In the genomic region with DNA sequence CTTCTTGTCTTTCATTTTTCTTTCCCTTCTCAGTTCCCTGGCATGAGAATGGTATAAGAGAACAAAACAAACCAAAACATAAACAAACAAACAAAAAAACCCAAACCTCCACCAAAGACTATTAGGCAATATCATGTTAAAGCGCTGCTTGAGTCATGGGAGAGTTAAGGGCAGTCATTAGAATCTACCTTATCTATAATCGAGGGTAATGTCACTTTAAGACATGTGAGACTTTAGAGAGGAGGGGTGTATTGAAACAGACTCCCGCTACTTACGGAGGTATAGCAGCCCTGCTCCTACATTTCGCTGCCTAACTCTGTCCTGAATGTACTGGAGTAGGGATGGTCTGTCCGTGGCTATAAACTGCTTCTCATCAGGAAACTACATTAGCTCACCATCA, we compare ENCODE assay signal across 12 mouse cellular contexts. TPM values are rescaled to one million over a fixed set of nuclear protein-coding genes. Genes with fewer than 3 reads are reported as not detected.
DNase-seq lines count a peak whose midpoint lies in the region; ATAC-seq and TF ChIP-seq lines count a peak whose summit lies in the region.
"Had no signal": no experiment of that assay in that cellular context is flagged by ENCODE, and none has a peak within 500 bp of the region (broad histone marks: within the 10 kb centered on the region; RNA-seq: fewer than 3 reads in every experiment).

TSS of gene Fam19a1 (plus strand) at position 301 of the 400 bp plus-strand sequence.

- no peaks in the 10 kb centered on the region for H3K9me3 ChIP-seq in lung, embryonic 16.5 days (ENCODE audit: control insufficient read depth, low read length)

- peaks cover 7% of the 10 kb centered on the region; the same call in 1 of the 2 replicates for H3K4me1 ChIP-seq in lung, embryonic 16.5 days (replicated peaks; ENCODE audit: control insufficient read depth, insufficient read depth, low read length)

- ATAC-seq in lung, embryonic 16.5 days (ENCODE audit: low read depth) = no peak

- H3K36me3 ChIP-seq in lung, embryonic 16.5 days (ENCODE audit: control insufficient read depth, insufficient read depth, low read length) = no peaks in the 10 kb centered on the region

- H3K27ac ChIP-seq in gastrocnemius, adult 2 months = no peak within 1 kb of the TSS
- H3K27ac ChIP-seq in lung, embryonic 16.5 days (ENCODE audit: low read length) = no peak within 1 kb of the TSS

- intact Hi-C loops in gastrocnemius, adult 2 months (cut with DNase I) = no loop called here

- H3K4me2 ChIP-seq in lung, embryonic 16.5 days (ENCODE audit: low read depth, low read length) = peak within 1 kb of the TSS; percentile 13

- DNase-seq in gastrocnemius, adult 2 months = no peak
- DNase-seq in gastrocnemius, adult 18-20 months (ENCODE audit: low spot score) = no peak
- DNase-seq in lung, postnatal 25 days (ENCODE audit: low spot score) = no peak
- DNase-seq in layer of hippocampus, postnatal 36 days = no peak
- DNase-seq in retina, postnatal 1 day = peak; percentile 36
- no peak for DNase-seq in adrenal gland, adult 2 months
- DNase-seq in cerebellum, postnatal 14 days = no peak
- DNase-seq: adrenal gland, postnatal 36 days; heart, postnatal 4 days had no signal

- H3K9ac ChIP-seq in lung, embryonic 16.5 days (ENCODE audit: low read length) = no peak within 1 kb of the TSS

- WGBS in lung, embryonic 16.5 days = 17% methylated on average over 6 of the region's 6 CpGs

- no peak for TF ChIP-seq CTCF in gastrocnemius, adult 2 months (IDR thresholded peaks at IDR 0.05)

- no peaks in the 10 kb centered on the region for H3K27me3 ChIP-seq in lung, embryonic 16.5 days (ENCODE audit: control insufficient read depth, insufficient read depth, low read depth, low read length)

- peak within 1 kb of the TSS; percentile 23; the same call in 1 of the 2 replicates for H3K4me3 ChIP-seq in gastrocnemius, adult 2 months
- H3K4me3 ChIP-seq in lung, embryonic 16.5 days (ENCODE audit: low read length) = peak within 1 kb of the TSS; percentile 4

RNA-seq across cellular contexts. Expression of gene Fam19a1, which starts in this region (rescaled TPM):
- not detected for total RNA-seq in gastrocnemius, adult 2 months (2021)
- total RNA-seq in gastrocnemius, adult 18-20 months (2021) = not detected
- 1.8 and 1.9 TPM in 2 replicates for polyA plus RNA-seq in lung, embryonic 16.5 days (2015; fragmentation: Nextera tagmentation; extraction: Ambion mirVana)
- 10 to 100 TPM; 68.1 to 70.5 TPM for total RNA-seq in layer of hippocampus, postnatal 36 days (2021)
- 1 to 10 TPM; 1.5 to 2.9 TPM for total RNA-seq in adrenal gland, adult 2 months (2021)
- polyA plus RNA-seq in adrenal gland, adult 2 months (2012; rRNA removed) = 0.13 and 0.20 TPM in 2 replicates
- total RNA-seq: monocyte, adult 5-6 weeks had no signal
- polyA plus RNA-seq: testis, adult 2 months had no signal

Comparison
In these comparisons a context has a peak if more than half of its experiments do, and no peak if none do; other contexts are left out.
1. RNA of gene Fam19a1 (total RNA-seq): 68.1 to 70.5 TPM in layer of hippocampus, postnatal 36 days; 1.5 to 2.9 TPM in adrenal gland, adult 2 months, not detected in gastrocnemius, adult 2 months and not detected in gastrocnemius, adult 18-20 months; every median in the first group is over 10 times any median in the second.